Mouse (Mus musculus) cerebellum, adult 9-11 months (tissue): ENCODE data around the gene Itih2.
A peak's percentile ranks its signal among the peaks of the same experiment; 100 is the strongest.

Source experiments
- DNase-seq: peaks from one replicate; pipeline ENCODE4 v3.0.0; 2022

Itih2 gene

GRCm38 (mm10) chr2:10108535-10109189, 22.5 kb downstream of the Itih2 start:
- DNase-seq: no peak

DNA sequence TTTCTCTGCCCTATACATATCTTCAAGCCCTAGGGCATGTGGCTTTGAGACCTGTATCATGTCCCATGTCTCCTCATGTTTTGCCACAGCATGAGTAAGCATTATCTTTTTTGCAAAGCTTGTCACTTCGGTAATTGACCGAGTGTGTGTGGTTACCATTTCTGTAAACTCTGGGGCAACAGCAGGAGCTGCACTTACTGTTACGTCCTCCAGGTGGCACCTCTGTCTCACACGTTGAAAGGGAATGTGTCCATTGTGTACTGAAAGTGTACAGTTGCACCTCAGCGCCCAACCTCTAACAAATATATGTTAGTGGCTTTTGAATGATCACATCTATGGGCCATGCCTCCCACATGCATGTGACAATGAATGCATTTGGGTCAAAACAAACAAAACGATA, 30.0 kb downstream of the Itih2 start:
- DNase-seq: no peak

DNA sequence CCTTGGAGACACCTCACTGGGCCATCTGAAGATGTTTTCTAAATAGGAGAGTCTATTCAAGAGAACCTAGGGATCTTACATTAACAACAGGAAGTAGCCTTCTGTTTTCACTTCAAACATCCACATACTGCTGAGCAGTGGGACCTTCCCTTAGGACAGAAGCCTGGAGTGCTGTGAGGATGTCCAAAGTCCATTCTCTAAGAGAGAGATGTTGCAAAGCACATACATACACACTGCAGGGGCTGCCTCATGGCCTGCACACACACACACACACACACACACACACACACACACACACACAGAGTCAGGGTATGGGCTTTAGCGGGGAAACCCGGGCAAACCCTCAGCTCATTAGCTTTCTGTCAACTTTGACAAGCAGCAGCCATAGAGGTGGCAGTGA, 30.7 kb downstream of the Itih2 start:
- DNase-seq: no peak

GRCm38 (mm10) chr2:10098598-10099215, 32.5 kb downstream of the Itih2 start:
- no peak for DNase-seq

DNA sequence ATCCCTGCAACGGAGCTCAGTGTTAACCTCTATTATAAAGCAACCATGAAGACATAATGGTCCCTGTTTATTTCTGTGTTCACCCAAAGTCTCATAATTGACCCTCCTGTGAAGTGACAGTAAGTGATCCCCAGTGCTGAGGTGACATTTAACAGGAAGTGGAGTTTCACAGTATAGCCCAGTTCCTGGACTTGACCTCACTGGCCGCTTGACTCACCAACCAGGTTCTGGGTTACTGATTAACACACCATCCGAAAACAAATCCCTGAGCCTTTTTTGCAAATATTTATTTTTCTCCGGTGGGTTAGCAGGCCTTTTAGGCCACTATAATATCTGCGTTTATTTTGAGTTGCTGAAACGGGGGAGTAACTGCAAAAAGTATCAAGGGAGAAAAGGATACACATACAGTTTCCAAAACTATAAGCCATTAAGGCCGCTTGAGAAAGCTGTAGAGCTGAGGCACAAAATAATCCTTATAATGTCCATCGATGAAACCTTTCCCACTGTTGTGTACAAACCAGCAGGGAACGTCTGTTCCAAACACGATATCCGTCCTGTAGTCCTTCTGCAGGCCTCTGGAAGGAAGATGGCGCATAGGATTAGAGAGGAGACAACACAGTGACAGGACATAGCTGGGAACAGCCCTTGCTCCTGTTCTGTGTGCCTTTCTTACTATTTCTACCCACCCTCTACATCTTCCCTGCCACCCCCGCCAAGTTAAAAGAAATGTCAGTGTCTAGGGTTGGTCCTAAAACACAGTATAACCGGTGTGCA, 36.7 kb downstream of the Itih2 start:
- no peak for DNase-seq

GRCm38 (mm10) chr2:10087256-10087850, 43.8 kb downstream of the Itih2 start:
- DNase-seq: no peak

DNA sequence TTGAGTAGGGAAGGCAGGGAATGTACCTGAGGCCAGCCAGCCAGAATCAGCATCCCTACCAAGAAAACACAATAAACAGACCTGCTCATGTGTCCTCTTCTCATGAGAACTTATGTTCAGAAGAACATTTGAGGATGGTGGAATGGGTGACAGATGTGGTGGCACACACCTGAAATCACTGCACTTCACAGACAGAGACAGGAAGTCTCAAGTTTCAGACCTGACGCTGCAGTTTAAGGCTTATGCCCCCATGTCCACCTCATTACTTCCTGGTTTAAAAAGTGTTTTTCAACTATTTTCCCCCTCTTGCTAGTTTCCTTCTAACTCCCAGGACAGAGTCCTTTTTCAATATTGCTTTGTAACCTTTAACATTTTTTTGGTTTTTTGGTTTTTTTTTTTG, 48.5 kb downstream of the Itih2 start:
- DNase-seq: no peak

GRCm38 (mm10) chr2:10081453-10082080, 49.6 kb downstream of the Itih2 start:
- no peak for DNase-seq

- DNase-seq: peak; percentile 97
Observed at GRCm38 (mm10) chr2:10080310-10081010, 50.7 kb downstream of the Itih2 start, which contains the start of the genes Atp5c1 and Kin. TSS of gene Atp5c1 (minus strand) at chr2:10080510. TSS of gene Kin (plus strand) at chr2:10080593.

DNA sequence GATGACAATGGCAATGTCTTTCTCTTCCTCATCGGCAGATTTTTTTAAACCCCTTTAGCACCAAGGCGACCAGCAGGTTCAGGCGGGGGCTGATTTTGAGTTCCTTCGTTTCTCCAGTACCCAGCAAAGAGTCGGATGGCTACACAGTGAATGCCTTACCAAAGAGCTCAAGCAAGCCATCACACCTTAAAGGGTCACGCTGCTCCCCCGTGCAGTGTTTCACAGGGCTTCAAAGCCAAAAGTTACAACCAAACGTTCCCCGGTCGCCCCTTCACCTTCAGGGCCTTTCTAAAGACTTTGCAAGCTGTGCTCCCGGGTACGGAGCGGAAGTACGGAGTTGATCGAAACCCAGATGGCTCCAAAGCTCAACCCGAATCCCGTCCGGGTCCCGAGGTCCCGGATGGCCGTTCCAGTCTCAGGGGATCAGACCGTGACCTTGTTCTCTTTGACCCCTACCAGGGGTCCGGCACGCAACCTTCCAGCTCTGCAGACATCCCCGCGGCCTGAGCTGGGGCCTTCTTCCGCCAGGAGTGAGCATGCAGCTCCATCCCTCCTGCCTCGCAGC, 51.4 kb downstream of the Itih2 start:
- no peak for DNase-seq

- DNase-seq: no peak
Observed at GRCm38 (mm10) chr2:10076675-10077074, 54.5 kb downstream of the Itih2 start.

DNA sequence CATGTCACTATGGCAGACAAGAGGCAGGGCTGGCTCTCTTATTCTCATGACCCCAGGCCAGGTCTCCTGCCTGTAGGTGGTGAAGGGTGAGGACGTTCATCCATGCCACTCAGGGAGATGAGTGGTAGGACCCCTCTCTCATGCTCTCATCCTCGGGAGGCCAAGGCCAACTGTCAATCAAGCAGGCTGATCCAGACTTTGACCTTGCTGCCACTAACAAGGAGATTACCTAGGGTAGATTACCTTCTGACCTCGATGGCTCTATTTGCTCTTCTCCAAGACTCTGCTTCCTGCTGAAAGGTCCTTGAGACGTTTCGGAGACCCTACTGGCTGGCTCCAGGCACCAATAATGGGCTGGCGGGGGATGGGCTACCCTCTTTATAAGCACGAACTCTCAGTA, 56.7 kb downstream of the Itih2 start:
- DNase-seq: no peak

DNA sequence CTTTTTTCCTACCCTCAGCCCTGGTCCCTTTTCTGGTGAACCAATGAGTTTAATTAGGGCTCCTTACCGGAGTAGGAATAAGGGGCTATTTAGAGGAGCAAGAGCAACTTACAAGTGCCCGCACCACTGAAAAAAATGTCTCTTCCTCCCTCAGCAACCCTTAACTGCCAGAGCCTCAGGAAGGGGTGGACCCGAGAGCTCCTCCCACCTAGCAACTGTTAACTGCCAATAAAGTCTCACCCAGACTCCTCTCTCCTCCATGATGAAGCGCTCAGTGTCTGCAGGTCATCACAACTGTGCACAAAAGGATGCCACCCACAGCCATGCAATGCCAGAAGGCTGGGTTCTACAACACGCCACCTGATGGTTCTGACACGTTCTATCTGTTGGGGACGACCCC, 59.4 kb downstream of the Itih2 start:
- no peak for DNase-seq

DNA sequence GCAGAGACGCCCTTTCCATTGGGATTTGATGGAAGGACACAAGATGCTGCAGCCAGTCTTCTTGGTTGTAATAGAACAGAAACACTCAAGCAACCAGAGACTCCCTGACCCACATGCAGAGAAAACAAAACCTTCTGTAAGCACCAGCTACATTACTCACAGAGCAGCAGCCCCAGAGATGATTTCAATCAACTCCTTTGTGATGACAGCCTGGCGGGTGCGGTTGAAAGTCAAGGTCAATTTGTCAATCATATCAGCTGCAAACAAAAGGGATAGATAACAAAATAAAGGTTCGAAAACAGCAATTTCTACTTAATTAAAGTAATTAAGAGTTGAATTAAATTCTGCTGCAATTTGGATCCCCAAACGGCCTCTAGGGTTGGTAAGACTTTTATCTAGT, 72.4 kb downstream of the Itih2 start:
- no peak for DNase-seq

DNA sequence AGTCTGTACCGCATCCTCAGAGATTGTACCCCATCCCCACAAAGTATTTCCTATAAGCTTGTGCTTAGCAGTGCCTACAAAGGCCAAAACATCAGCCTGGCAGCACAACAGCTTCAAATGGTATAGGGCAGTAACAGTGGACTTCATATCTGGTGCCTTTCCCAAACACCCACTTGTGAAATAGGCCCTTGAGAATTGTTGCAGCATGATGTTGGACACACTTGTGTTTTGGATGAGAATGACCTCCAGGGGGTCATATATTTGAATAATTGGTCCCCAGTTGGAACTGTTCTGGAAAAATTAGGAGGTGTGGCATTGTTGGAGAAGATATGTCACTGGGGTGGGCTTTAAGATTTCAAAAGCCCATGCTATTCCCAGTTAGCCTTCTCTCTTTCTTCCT, 79.2 kb downstream of the Itih2 start:
- DNase-seq: no peak

GRCm38 (mm10) chr2:10050878-10051277, 80.3 kb downstream of the Itih2 start:
- DNase-seq: no peak

DNA sequence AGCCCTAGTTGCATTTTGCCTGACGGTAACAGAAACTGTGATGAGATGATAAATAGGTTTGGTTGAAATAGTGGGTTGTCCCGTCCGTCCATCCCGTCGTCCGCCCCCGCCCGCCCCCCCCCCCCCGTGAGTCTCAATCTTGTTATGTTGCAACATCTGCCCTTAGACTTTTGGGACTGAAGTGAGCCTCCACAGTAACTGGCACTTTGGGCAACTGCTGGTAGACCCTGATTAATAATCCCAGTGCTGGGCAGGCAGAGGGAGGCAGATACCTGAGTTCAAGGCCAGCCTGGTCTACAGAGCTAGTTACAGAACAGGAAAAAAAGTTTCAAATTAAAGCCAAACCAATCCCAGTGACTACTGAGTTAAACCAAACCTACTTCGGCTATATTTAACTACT, 81.7 kb downstream of the Itih2 start:
- DNase-seq: peak; percentile 21

DNA sequence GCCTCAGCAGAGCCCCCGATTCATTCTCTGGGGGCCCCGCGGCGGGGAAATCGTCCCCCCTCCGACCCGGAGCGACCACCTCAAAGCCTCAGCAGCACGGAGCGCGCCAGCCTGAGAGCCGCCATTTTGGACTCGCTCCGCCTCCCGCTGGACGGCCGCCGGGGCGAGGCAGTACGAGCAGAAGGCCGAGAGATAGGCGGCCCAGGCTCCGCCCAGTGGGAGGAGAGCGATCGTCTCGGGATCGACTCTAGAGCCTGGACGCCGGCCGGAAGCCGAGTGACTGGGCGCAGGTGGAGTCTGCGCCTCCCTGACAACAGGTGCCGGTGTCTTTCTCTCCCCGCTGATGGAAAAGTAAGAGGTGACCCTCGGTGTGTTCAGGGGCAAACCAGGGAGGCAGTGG, 82.7 kb downstream of the Itih2 start, which contains the start of gene Taf3:
Gene Taf3, minus strand, starts transcription at position 136 of the 400 bp plus-strand sequence.
- peak; percentile 94 for DNase-seq

DNA sequence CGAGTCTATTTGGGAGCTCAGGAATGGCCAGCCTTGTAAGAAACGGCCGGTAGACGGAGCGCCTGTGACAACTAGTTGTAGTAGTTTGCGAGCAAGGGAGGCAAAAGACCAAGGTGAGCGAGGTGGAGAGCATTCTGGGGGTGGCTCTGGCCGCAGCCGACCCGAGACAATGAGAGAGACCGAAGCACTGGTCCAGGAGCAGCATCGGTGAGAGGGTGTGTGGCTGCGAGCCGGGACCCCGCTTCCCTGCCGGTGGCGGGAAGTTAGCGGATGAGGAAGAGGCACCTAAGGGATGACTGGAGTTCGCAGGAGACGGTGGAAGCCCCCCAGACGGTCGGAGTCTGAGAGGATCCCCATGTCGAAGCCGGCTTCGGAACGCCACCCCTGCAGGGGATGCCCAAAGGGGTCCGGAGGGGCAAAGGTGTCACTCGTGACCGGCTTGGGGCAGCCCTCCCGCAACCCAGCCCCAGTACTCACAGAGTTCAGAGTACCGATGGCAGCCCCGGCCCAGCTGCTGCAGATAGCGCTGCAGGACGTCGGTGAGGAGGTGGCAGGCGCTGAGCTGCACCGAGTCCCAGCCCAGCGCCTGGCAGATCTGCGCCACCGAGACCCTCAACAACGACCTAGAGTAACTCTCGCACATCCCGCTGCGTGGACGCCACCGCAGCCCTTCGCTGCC, 83.3 kb downstream of the Itih2 start:
- no peak for DNase-seq
